Mouse (Mus musculus) embryonic fibroblast, embryonic 13.5 days (primary cell): ENCODE data around the gene Tsg101.

Experiments
- CTCF ChIP-seq: IDR thresholded peaks from 2 replicates; pipeline ENCODE4 v1.5.1; 2011; ENCODE audit warnings: mild to moderate bottlenecking, control low read depth, low read length, moderate library complexity, borderline replicate concordance; ENCODE audit not compliant: insufficient read depth
- POLR2A ChIP-seq: IDR thresholded peaks from 2 replicates; pipeline ENCODE4 v1.6.1; 2011; ENCODE audit warnings: low read depth, mild to moderate bottlenecking, control low read depth, low read length, moderate library complexity

GRCm38 (mm10) chr7:46845211-46845977 lies 74.4 kb downstream of the Tsg101 start:
- TF ChIP-seq CTCF (no peak), POLR2A (peak; percentile 99)
